Mouse (Mus musculus) cerebellum, adult 11-12 months (tissue): Measurements from ENCODE around the gene Fam83e.

ENCODE experiments used
- DNase-seq: peaks from one replicate; pipeline ENCODE4 v3.0.0; 2022

Gene Fam83e

DNA sequence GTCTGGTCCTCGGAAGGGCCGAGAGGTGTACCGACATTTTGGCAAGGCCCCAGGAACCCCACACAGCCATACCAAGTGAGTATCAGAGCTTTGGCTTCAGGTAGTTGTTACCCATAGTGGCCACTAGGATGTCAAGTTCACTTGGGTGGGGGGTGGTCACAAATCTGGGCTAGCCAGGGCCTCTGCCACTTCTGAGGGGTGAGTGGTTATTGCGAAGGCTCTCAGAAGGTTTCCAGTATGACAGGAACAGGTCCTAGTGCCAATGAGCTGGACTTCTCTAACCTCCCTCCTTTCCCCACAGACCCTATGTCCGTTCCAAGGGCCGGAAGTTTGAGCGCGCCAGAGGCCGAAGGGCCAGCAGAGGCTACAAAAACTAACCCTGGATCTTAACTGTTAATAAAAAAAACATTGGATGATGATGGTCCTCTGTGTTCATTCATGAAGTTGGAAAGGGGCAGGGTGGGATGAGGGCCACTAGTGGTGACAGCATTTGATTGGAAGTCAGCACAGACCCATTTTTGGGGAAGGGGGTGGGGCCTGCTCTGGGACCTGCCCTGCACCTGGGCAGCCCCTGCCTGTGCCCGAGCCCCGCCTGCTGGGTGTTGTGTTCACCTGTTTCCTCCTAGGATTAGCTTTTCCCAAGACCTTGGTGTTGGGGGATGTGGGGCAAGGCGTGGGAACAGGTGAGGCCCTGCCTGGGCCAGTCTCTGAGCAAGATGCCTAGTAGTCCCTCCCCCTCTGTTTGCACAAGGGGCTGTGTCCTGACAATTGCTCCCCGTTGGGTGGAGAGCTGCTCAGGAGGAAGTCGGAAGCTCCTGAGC, at the start of gene Fam83e:
Gene Fam83e, plus strand, starts transcription at position 800 of the 821 bp plus-strand sequence.
- DNase-seq = peak; percentile 61

DNA sequence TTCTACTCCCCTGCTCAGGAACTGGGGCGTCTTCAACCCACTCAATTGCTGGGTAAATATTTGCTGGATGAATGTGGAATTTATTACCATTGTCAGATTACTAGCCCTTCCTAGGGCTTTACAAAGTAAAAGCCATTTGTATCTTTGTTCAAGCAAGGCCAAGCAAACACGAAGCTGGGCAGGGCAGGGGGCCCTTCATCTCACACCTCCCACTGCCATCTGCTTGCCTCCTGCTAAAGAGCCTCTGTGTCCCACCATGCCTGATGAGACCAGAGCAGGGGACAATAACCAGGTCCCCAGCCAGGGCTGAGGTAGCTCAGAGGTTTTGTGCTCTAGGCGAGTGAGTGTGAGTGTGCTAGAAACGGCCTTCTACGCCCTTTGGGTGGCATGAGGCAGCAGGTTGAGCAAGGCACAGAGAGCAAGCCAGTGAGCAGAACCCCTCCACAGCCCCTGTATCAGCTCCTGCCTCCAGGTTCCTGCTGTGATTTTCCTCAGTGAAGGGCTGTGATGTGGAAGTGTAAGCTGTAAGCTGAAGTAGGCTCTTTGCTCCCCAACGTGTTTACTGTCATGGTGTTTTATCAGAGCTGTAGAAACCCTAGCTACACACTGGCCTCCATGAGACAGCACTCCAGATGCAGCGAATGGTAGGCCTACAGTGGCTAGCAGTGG, 43.3 kb upstream of the Fam83e start:
- DNase-seq = no peak

GRCm38 (mm10) chr7:45678513-45678912, 42.5 kb upstream of the Fam83e start:
- no peak for DNase-seq

GRCm38 (mm10) chr7:45679966-45680621, 40.9 kb upstream of the Fam83e start:
- DNase-seq = no peak

- peak; percentile 63 for DNase-seq
Measured at GRCm38 (mm10) chr7:45681046-45681736, 39.8 kb upstream of the Fam83e start.

DNA sequence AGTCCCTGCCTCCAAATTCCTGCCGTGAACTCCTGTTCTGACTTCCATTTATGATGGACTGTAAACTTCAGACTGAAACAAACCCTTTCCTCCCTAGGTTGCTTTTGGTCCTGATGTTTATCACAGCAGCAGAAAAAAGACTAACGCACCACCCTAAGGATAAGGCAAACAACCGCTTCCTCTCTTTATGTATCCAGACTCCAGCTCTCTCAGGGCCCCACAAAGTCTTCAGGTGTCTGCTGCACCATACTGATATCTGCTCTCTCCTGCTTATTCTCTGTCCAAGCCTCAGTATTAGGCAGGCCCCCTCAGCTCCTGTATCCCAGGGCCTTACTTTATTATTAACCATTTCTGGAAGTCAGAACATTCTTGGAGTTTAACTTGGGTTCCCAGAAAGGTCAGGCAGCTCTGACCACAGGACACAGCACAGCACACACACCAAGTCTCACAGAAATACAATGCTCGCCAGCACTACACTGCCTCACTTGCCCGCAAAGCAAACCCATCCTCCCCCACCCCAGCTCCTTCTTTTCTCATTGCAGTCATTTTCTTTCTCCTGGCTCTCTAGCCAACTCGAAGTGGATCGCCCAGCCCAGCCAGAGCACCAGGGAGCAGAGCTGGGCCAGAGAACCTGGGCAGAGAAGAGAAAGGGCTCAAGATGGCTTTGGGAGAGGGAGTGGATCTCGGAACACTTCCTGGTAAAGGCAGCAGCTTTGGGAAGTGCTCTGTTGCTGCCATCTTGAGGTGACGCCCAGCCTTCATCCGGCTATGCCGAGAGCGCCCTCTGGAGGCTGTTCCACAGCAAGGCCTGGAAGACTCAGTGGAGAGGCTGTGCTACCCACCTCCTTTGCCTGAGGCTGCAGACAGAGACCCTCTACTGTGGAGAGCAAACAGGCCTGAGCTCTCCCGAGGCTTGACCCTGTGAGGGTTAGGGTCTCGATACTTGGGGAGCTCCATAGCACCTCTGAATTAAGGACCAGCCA, 38.6 kb upstream of the Fam83e start:
- DNase-seq = peak; percentile 85

DNA sequence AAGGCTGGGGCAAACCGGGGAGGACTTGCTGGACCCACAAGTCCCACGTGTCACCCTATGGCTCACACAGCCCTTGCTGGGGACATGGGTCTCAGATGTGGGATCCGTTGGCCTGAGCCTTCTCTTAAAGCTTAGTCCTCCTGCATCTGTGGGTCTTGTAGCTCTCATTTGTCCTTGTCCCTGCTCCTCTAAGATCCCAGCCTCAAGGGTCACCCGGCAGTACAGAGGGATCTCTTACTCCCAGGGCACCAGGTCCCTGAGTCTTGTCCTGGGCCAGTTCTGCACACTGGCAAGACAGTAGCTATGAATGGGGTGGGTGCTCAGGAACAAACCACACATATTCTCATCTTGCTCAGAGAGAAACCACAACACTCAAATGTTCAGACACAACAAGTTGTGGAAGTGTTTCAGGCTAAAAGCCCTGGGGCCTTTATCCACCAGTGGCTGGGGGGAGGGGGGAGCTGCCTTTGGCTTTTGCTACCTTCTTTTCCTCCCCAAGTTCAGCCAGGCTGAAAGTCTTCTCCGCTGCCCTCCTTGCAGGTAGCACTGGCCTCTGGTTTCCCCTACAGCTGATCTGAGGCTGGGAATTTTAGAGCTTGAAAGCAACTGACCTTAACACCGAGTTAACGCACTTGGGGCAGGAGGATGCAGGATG, 37.5 kb upstream of the Fam83e start, which contains the start of gene Ntn5:
Gene Ntn5, plus strand, starts transcription at position 627 of the 655 bp plus-strand sequence.
- DNase-seq = no peak

DNA sequence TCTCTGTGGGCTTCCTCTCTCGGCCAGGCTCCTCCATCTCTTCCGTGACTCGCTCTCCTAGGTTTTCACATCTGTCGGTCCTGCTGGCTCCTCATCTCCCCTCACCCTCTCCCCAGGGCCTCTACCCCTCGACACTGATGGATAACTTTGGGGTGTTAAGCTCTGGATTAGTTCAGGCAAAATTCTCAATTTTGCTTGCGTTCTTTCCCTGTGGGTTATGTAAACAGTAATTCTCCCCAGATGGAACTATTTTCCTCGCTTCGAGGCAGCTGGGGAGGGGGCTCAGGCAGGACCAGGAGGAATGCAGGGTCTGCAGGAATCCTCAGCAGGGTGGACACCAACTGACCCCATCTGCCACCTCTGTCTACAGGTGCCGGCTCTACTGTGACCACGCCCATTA, 35.2 kb upstream of the Fam83e start:
- no peak for DNase-seq

DNA sequence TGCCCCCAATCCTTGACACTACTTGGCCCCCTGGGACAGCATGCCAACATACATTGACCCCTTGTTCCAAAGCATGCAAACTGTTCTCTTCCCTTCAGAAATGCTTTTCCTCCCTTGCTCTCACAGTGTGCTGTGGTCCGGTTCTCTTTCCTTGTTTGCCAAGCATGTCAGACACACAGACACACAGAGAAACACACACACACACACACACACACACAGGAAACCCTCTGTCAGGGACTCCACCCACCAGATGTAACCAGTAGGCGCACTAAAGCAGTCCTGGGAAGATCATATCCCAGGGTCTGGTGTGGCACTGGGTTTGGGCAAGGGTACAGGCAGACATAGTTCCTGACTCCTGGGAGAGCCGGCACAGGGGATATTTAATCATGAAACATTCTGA, 34.2 kb upstream of the Fam83e start:
- DNase-seq = no peak

DNA sequence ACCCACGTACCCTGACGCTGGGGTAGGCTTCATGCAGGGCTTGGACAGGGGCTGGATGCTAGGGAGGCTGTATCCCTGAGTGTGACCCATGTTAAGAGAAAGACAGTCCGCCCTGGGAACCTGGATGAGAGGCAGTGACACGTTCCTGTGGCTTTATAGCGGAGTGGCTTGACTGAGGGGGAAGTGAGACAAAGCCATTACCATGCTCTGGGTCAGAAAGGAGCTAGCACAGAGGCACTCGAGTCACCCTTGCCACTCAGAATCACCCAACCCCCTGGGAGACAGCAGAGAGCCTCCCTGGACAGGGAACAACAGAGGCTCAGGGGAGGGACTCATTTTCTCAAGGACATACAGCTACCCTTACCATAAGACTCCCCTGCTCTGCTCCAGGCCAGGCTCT, 31.9 kb upstream of the Fam83e start:
- DNase-seq = no peak

DNA sequence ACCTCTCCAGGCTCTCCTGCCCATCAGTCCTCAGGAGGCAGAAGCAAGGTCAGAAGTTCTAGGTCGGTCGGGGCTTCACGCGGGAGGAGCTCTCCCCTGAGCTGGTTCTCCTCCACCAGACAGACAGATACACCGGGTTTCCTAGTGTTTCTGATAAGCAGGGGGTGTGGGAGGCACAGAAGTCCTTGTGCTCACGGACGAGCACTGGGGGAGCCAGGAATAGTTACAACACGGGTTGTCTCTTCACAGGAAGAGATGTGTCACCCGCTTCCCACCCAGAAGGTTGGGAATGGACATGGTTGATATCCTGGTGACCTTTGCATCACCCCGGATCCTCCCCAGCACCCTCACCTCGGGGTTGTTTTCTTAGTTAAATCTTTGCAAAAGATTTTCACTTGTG, 31.2 kb upstream of the Fam83e start:
- no peak for DNase-seq

GRCm38 (mm10) chr7:45692364-45692763, 28.6 kb upstream of the Fam83e start:
- no peak for DNase-seq

- DNase-seq = no peak
Measured at GRCm38 (mm10) chr7:45693921-45694591, 27.0 kb upstream of the Fam83e start, which contains the start of gene Sec1. Gene Sec1, minus strand, starts transcription at chr7:45694402.

- no peak for DNase-seq
Measured at GRCm38 (mm10) chr7:45695098-45695497, 25.9 kb upstream of the Fam83e start.

DNA sequence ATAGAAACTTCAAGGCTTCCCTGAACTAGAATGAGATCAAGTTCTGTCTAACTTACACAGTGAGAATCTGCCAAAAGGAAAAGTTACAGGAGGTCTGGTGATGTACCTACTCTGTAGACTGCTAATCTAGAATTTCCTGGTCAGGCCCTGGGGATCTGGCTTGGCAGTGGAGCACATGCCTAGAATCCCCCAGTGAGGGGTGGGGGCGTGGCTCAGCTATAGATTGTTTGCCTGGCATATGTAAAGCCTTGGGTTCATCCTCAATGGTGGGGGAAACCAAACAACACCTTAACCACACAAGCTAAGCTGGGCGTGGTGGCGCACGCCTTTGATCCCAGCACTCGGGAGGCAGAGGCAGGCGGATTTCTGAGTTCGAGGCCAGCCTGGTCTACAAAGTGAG, 23.1 kb upstream of the Fam83e start:
- no peak for DNase-seq

DNA sequence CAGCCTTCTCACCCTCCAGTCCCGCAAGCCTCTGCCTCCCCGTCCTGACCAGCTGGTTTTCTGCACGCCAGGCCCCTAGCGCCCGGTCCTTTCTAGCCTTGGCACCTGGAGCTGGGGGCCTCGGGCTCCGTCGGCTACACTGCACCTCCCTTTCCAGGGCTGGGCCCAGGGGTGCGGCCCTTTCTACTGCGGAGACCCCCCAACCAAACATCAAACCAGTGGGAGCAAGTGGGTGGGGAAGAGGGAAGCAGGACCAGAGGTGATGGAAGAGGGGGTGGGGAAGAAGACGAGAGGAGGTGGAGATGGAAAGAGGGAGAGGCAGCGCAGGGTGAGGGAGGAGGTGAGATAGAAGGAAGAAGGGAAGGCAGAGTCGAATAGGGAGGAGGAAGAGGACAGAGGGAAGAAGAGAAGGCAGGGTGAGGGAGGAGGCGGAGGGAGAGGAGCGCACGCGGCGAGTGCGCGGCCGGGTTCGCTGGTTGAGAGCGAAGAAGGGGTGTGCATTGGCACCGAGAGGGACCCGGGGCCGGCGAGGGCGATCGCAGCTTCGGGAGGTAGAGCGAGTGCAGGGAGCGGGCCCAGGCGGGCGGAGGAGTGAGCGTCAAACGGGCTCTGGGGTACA, 21.4 kb upstream of the Fam83e start, which contains the start of gene Car11:
Gene Car11, plus strand, starts transcription at position 321 of the 619 bp plus-strand sequence.
- DNase-seq = peak; percentile 74

GRCm38 (mm10) chr7:45700301-45701015, 20.6 kb upstream of the Fam83e start:
- DNase-seq = peak; percentile 86

GRCm38 (mm10) chr7:45701072-45701471, 19.9 kb upstream of the Fam83e start:
- DNase-seq = peak; percentile 71

DNA sequence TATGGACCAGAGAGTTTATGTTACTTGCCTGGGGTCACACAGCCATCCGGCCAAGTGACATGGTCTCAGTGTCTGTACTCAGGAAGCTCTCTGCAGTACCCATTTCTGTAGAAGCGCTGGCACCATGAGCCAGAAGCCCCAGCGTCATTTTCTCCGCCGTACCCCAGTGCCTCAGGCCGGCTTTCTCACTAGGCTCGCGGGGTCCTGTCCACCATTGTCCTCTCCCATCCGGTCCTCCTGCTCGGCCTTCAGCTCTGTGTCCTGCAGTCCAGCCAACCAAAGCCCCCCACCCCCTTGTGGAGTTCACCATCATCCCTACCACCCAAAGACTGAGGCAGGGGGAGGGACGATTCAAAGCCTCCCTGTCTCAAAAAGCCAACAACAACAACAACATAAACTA, 19.4 kb upstream of the Fam83e start:
- DNase-seq = peak; percentile 72
